Mouse (Mus musculus) ES-Bruce4 (cell line): ENCODE results near the gene Evpl.

Experiments
- CTCF ChIP-seq: IDR thresholded peaks from one replicate; pipeline ENCODE4 v1.8.1; 2011; ENCODE audit warnings: low read depth, low read length
- EP300 ChIP-seq: IDR thresholded peaks from 2 replicates; pipeline ENCODE4 v1.6.1; 2011; ENCODE audit warnings: low read depth, low read length; ENCODE audit not compliant: insufficient read depth
- POLR2A ChIP-seq: IDR thresholded peaks from one replicate; pipeline ENCODE4 v1.8.1; 2011; ENCODE audit warnings: low read length; ENCODE audit not compliant: insufficient read depth

- no peak for TF ChIP-seq CTCF
- no peak for TF ChIP-seq POLR2A
- no peak for TF ChIP-seq EP300
These were observed 7.7 kb upstream of the Evpl start for GRCm38 (mm10) chr11:116245616-116246015.
